Mouse (Mus musculus) mouse embryonic stem cell (cell line): Measurements from ENCODE around the gene Eif4g1.
"Not testable (repeated sequence)": the region's sequence is repeated elsewhere in the genome, so short reads cannot be mapped to it uniquely, and the experiment has no call there.

Source experiments
- in situ Hi-C, 2 experiments: fragments of 300-500 bp; cut with MboI; formaldehyde crosslinking; loops; 1 replicate in 1 of 2; 3 replicates in 1 of 2; pipeline ENCODE4 v1.14.3; 2019 to 2020; ENCODE audit warnings: low sequenced_read_pairs in 2 of 2, low pct_unique_long_range_greater_than_20kb in 1 of 2, mixed read lengths in 1 of 2; ENCODE audit not compliant: unreplicated experiment in 1 of 2

The Eif4g1 gene

GRCm38 (mm10) chr16:20668013-20668412 is at the start of gene Eif4g1:
Eif4g1 (plus strand) TSS chr16:20668313.
- in situ Hi-C loops: not testable (repeated sequence)

- in situ Hi-C loops: no loop called here
Measured at GRCm38 (mm10) chr16:20619541-20620398, 48.3 kb upstream of the Eif4g1 start.

GRCm38 (mm10) chr16:20620399-20620735 is 47.7 kb upstream of the Eif4g1 start:
- in situ Hi-C loops: no loop called here

- in situ Hi-C loops: no loop called here
Measured at GRCm38 (mm10) chr16:20620751-20621190, 47.3 kb upstream of the Eif4g1 start.

GRCm38 (mm10) chr16:20621191-20621990 is 46.7 kb upstream of the Eif4g1 start, which contains the start of gene Camk2n2:
Camk2n2 (minus strand) TSS chr16:20621287.
- in situ Hi-C loops: no loop called here

- in situ Hi-C loops: no loop called here
Measured at GRCm38 (mm10) chr16:20621991-20622685, 46.0 kb upstream of the Eif4g1 start.

GRCm38 (mm10) chr16:20623211-20623610 is 44.9 kb upstream of the Eif4g1 start:
- in situ Hi-C loops: no loop called here

- in situ Hi-C loops: no loop called here
Measured at GRCm38 (mm10) chr16:20628871-20629391, 39.2 kb upstream of the Eif4g1 start.

- in situ Hi-C loops: no loop called here
Measured at GRCm38 (mm10) chr16:20629731-20630634, 38.1 kb upstream of the Eif4g1 start, which contains the start of gene Ece2. Ece2 (plus strand) TSS chr16:20629828.

- in situ Hi-C loops: no loop called here
Measured at GRCm38 (mm10) chr16:20637410-20637809, 30.7 kb upstream of the Eif4g1 start.

- in situ Hi-C loops: no loop called here
Measured at GRCm38 (mm10) chr16:20638367-20638766, 29.7 kb upstream of the Eif4g1 start.

- in situ Hi-C loops: loop anchor here in 1 of 2 experiments (10.0 kb wide), 1 partner anchor 137 kb away; no protein-coding TSS in a partner anchor
Measured at GRCm38 (mm10) chr16:20642161-20642560, 26.0 kb upstream of the Eif4g1 start.

GRCm38 (mm10) chr16:20643911-20644310 is 24.2 kb upstream of the Eif4g1 start:
- in situ Hi-C loops: loop anchor here in 1 of 2 experiments (10.0 kb wide), 1 partner anchor 139 kb away; no protein-coding TSS in a partner anchor

GRCm38 (mm10) chr16:20651076-20651946 is 16.8 kb upstream of the Eif4g1 start, which contains the start of gene Psmd2:
Psmd2 (plus strand) TSS chr16:20651652.
- in situ Hi-C loops: no loop called here

- in situ Hi-C loops: no loop called here
Measured at GRCm38 (mm10) chr16:20651947-20652310, 16.2 kb upstream of the Eif4g1 start.

GRCm38 (mm10) chr16:20653315-20653714 is 14.8 kb upstream of the Eif4g1 start:
- in situ Hi-C loops: no loop called here

GRCm38 (mm10) chr16:20657661-20658060 is 10.5 kb upstream of the Eif4g1 start:
- in situ Hi-C loops: no loop called here
